Mouse (Mus musculus) kidney, adult 2 months (tissue): ENCODE results near the gene Fdxr. TPM values are rescaled to one million over a fixed set of nuclear protein-coding genes. Genes with fewer than 3 reads are reported as not detected.

Source experiments
- DNase-seq: peaks from one replicate; pipeline ENCODE4 v3.0.0; 2021
- H3K27ac ChIP-seq: fragments of 200-500 bp; 2 replicates; pipeline ENCODE4 v1.5.1; 2012; ENCODE audit warnings: low read depth, low read length, control low read depth, inconsistent platforms; ENCODE audit not compliant: insufficient read depth
- H3K27me3 ChIP-seq: fragments of 200-500 bp; replicated peaks from 2 replicates; pipeline ENCODE4 v1.6.1; 2012; ENCODE audit warnings: mild to moderate bottlenecking, moderate library complexity, low read length, inconsistent platforms; ENCODE audit not compliant: control insufficient read depth, insufficient read depth
- H3K36me3 ChIP-seq: fragments of 200-500 bp; 2 replicates; pipeline ENCODE4 v1.6.1; 2012; ENCODE audit warnings: mild to moderate bottlenecking, moderate library complexity, low read length, inconsistent platforms; ENCODE audit not compliant: control insufficient read depth, insufficient read depth
- H3K4me1 ChIP-seq: fragments of 200-500 bp; 2 replicates; pipeline ENCODE4 v1.6.1; 2011; ENCODE audit warnings: low read length; ENCODE audit not compliant: control insufficient read depth, insufficient read depth
- H3K4me3 ChIP-seq: fragments of 200-500 bp; 2 replicates; pipeline ENCODE4 v1.5.1; 2011; ENCODE audit warnings: mild to moderate bottlenecking, low read depth, low read length, control low read depth; ENCODE audit not compliant: insufficient read depth
- CTCF ChIP-seq: fragments of 200-500 bp; conservative IDR thresholded peaks from 2 replicates; pipeline ENCODE4 v1.5.1; 2011; ENCODE audit warnings: low read depth, mild to moderate bottlenecking, control low read depth, low read length, moderate library complexity, mixed read lengths; ENCODE audit not compliant: insufficient read depth, insufficient read length
- POLR2A ChIP-seq: fragments of 200-500 bp; IDR thresholded peaks from one replicate; pipeline ENCODE4 v1.6.1; 2011; ENCODE audit warnings: low read depth, low read length, control low read depth
- WGBS: fragments of 180-500 bp; shearing (Covaris S2); methylation state at CpG from one replicate; pipeline ENCODE4 v1.1.7; 2018; 5-methylcytosine and 5-hydroxymethylcytosine counted together
- polyA plus RNA-seq: library from polyadenylated mRNA; depleted of rRNA; stranded (reverse); fragments of >200 nt; gene quantifications from 2 replicates; pipeline ENCODE4 v1.2.3, GENCODE M21; 2012

The Fdxr gene
- polyA plus RNA-seq, 1 experiment = 18.0 TPM

GRCm38 (mm10) chr11:115314249-115314648 lies 37.4 kb upstream of the Fdxr start:
- H3K27me3 ChIP-seq = no peaks in the 10 kb centered on the region
- TF ChIP-seq CTCF (peak; percentile 50), POLR2A (no peak)
- no peak overlapping the region for H3K27ac ChIP-seq
- no peaks in the 10 kb centered on the region for H3K36me3 ChIP-seq
- H3K4me1 ChIP-seq = no peaks in the 10 kb centered on the region
- no peak for DNase-seq
- WGBS = 18% methylated on average over 2 of the region's 2 CpGs
- no peak overlapping the region for H3K4me3 ChIP-seq

DNA sequence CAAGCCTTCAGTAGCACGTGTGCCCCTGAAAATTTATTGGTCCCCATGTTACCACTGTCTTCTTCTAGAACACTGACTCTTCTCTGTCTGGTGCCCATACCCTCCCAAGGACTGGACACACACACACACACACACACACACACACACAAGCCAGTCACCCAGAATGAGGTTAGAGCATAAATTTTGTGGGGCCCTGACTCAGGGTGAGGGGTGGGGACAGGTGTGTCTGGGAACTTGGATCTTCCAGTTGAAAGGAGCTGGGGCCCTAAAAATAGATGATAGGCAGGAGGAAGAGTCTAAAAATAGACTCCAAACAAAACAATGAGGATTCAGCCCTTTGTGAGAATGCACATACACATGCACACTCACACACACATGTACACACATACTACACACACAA lies 31.9 kb upstream of the Fdxr start:
- Histone ChIP-seq H3K4me1 (no peaks in the 10 kb centered on the region), H3K27me3 (no peaks in the 10 kb centered on the region), H3K36me3 (no peaks in the 10 kb centered on the region), H3K4me3 (no peak overlapping the region), H3K27ac (no peak overlapping the region)
- WGBS = 63% methylated on average over 1 of the region's 1 CpGs
- TF ChIP-seq POLR2A (no peak), CTCF (no peak)
- no peak for DNase-seq

- Histone ChIP-seq H3K4me1 (no peaks in the 10 kb centered on the region), H3K4me3 (no peak within 1 kb of the TSS), H3K27me3 (no peaks in the 10 kb centered on the region), H3K27ac (no peak within 1 kb of the TSS), H3K36me3 (no peaks in the 10 kb centered on the region)
- DNase-seq = no peak
- 33% methylated on average over 8 of the region's 8 CpGs for WGBS
- TF ChIP-seq CTCF = no peak
- TF ChIP-seq POLR2A = no peak
Measured at GRCm38 (mm10) chr11:115306863-115307262, 30.0 kb upstream of the Fdxr start, which contains the start of gene Otop2. Gene Otop2, plus strand, starts transcription at chr11:115307163.

DNA sequence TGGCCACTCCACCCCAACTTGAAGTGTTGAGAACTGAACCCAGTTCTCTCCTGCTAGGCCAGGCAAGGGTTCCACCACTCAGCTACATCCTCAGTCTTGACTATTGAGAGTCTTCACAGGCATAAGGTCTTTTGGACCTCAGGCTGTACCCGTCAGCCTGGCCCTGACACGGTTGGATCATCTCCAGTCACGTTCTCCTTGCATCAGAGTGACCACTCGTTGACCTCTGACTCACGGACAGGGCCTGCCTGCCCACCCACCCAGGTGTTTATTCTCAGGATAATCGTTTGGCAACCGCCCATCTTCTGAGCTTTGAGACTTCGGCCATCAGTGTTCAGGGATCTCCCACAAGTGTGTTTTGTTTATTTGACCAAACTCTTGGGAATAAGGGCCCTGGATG lies 26.3 kb upstream of the Fdxr start:
- Histone ChIP-seq H3K36me3 (no peaks in the 10 kb centered on the region), H3K4me1 (no peaks in the 10 kb centered on the region), H3K4me3 (no peak overlapping the region), H3K27ac (no peak overlapping the region), H3K27me3 (no peaks in the 10 kb centered on the region)
- TF ChIP-seq CTCF = no peak
- no peak for TF ChIP-seq POLR2A
- no peak for DNase-seq
- WGBS = 51% methylated on average over 8 of the region's 8 CpGs

- no peaks in the 10 kb centered on the region for H3K4me1 ChIP-seq
- H3K27me3 ChIP-seq = no peaks in the 10 kb centered on the region
- no peak overlapping the region for H3K27ac ChIP-seq
- H3K36me3 ChIP-seq = no peaks in the 10 kb centered on the region
- DNase-seq = no peak
- TF ChIP-seq CTCF (no peak), POLR2A (no peak)
- no peak overlapping the region for H3K4me3 ChIP-seq
- 79% methylated on average over 2 of the region's 2 CpGs for WGBS
Measured at GRCm38 (mm10) chr11:115301351-115301750, 24.5 kb upstream of the Fdxr start.

DNA sequence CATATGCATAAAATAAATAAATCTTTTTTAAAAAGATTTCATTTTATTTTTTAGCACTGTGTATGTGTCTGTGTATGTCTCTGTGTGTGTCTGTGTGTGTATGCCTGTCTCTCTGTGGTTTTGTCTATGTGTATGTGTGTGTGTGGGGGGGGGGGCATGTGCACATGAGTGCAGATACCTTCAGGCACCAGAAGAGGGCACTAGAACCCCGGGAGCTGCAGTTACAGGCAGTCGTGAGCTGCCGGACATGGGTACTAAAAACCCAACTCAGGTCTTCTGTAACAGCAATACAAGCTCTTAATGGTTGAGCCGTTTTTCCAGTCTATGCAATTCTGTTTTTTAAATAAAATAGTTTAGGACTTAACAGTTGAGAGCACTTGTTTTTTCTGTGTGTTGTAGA lies 23.9 kb upstream of the Fdxr start:
- no peak for DNase-seq
- H3K27me3 ChIP-seq = no peaks in the 10 kb centered on the region
- 82% methylated on average over 4 of the region's 4 CpGs for WGBS
- no peak overlapping the region for H3K4me3 ChIP-seq
- H3K4me1 ChIP-seq = no peaks in the 10 kb centered on the region
- TF ChIP-seq POLR2A = no peak
- TF ChIP-seq CTCF = no peak
- H3K27ac ChIP-seq = no peak overlapping the region
- H3K36me3 ChIP-seq = no peaks in the 10 kb centered on the region

DNA sequence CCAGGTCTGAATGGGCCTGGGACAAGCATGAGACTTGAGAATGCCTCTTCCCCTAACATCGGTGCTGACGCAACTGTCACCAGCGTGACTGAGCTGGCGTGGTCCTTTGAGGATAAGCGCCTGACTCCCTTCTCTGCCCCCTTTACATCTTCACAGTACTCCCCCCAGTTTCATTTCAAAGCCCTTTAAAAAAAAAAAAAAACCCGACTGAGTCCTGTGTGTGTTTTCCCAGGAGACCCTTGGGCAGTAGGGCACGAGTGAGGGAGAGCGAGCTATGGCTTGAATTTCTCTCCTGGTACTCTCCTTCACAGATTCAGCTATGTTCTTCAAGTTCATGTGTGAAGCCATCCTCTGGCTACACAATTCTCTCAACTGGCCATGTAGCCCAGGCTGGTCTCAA lies 21.3 kb upstream of the Fdxr start:
- 77% methylated on average over 8 of the region's 8 CpGs for WGBS

More for the DNA sequence above, 21.3 kb upstream of the Fdxr start:
- H3K27ac ChIP-seq = no peak overlapping the region
- no peak overlapping the region for H3K4me3 ChIP-seq
- 0 out of 2 replicates have a peak, but pooled peaks cover 2% of the 10 kb centered on the region for H3K4me1 ChIP-seq
- no peak for DNase-seq
- TF ChIP-seq CTCF (no peak), POLR2A (no peak)
- H3K36me3 ChIP-seq = no peaks in the 10 kb centered on the region
- no peaks in the 10 kb centered on the region for H3K27me3 ChIP-seq
